In genomic region chr2:65191398-65191797, GRCm38 (mm10) we compare ENCODE assay signal across 14 mouse cellular contexts. TPM values are rescaled to one million over a fixed set of nuclear protein-coding genes. Genes with fewer than 3 reads are reported as not detected.
DNase-seq lines count a peak whose midpoint lies in the region; ATAC-seq and TF ChIP-seq lines count a peak whose summit lies in the region.
"Had no signal": no experiment of that assay in that cellular context is flagged by ENCODE, and none has a peak within 500 bp of the region (broad histone marks: within the 10 kb centered on the region; RNA-seq: fewer than 3 reads in every experiment).

No protein-coding gene starts in this region.

- no peak overlapping the region for H3K4me2 ChIP-seq in intestine, embryonic 15.5 days (replicated peaks)
- H3K4me2 ChIP-seq in stomach, postnatal 0 days (replicated peaks; ENCODE audit: low read depth): no peak overlapping the region
- no peak overlapping the region for H3K4me2 ChIP-seq in hindbrain, embryonic 12.5 days (replicated peaks)
- H3K4me2 ChIP-seq: embryonic facial prominence, embryonic 13.5 days; hindbrain, embryonic 15.5 days; liver, embryonic 13.5 days had no signal

- H3K27me3 ChIP-seq in intestine, embryonic 15.5 days (replicated peaks): no peaks in the 10 kb centered on the region
- H3K27me3 ChIP-seq in stomach, postnatal 0 days (ENCODE audit: control insufficient read depth, insufficient read depth, low read length): no peaks in the 10 kb centered on the region
- no peaks in the 10 kb centered on the region for H3K27me3 ChIP-seq in hindbrain, embryonic 12.5 days
- H3K27me3 ChIP-seq: embryonic facial prominence, embryonic 13.5 days; hindbrain, embryonic 15.5 days; liver, embryonic 13.5 days had no signal

- TF ChIP-seq CTCF in layer of hippocampus, adult 2 months (conservative IDR thresholded peaks at IDR 0.05): no peak
- TF ChIP-seq CTCF in stomach, postnatal 0 days (IDR thresholded peaks at IDR 0.05; ENCODE audit: low read depth): no peak

- peak; percentile 81 for ATAC-seq in intestine, embryonic 15.5 days
- ATAC-seq in stomach, postnatal 0 days (ENCODE audit: low FRiP score, low TSS enrichment): peak; percentile 67
- no peak for ATAC-seq in hindbrain, embryonic 12.5 days (ENCODE audit: low FRiP score)

- WGBS in intestine, embryonic 15.5 days: 23% methylated on average over 7 of the region's 7 CpGs
- 32% methylated on average over 7 of the region's 7 CpGs for WGBS in stomach, postnatal 0 days
- 76% methylated on average over 7 of the region's 7 CpGs for WGBS in hindbrain, embryonic 12.5 days

- TF ChIP-seq EP300 in stomach, postnatal 0 days (optimal IDR thresholded peaks at IDR 0.05): no peak

- H3K4me1 ChIP-seq in intestine, embryonic 15.5 days (replicated peaks): peaks cover 15% of the 10 kb centered on the region
- peaks cover 2% of the 10 kb centered on the region for H3K4me1 ChIP-seq in stomach, postnatal 0 days (replicated peaks; ENCODE audit: control insufficient read depth, insufficient read depth)
- H3K4me1 ChIP-seq in hindbrain, embryonic 12.5 days: no peaks in the 10 kb centered on the region
- H3K4me1 ChIP-seq: hindbrain, embryonic 15.5 days had no signal

- no peaks in the 10 kb centered on the region for H3K36me3 ChIP-seq in intestine, embryonic 15.5 days
- no peaks in the 10 kb centered on the region for H3K36me3 ChIP-seq in stomach, postnatal 0 days (ENCODE audit: control insufficient read depth, insufficient read depth, low read length)
- H3K36me3 ChIP-seq in hindbrain, embryonic 12.5 days: no peaks in the 10 kb centered on the region
- H3K36me3 ChIP-seq: embryonic facial prominence, embryonic 13.5 days; hindbrain, embryonic 15.5 days; liver, embryonic 13.5 days had no signal

- H3K9me3 ChIP-seq in intestine, embryonic 15.5 days: no peaks in the 10 kb centered on the region
- no peaks in the 10 kb centered on the region for H3K9me3 ChIP-seq in stomach, postnatal 0 days (ENCODE audit: control insufficient read depth, low read length)
- H3K9me3 ChIP-seq in hindbrain, embryonic 12.5 days (replicated peaks): no peaks in the 10 kb centered on the region
- H3K9me3 ChIP-seq: embryonic facial prominence, embryonic 13.5 days; hindbrain, embryonic 15.5 days; liver, embryonic 13.5 days had no signal

- H3K27ac ChIP-seq in layer of hippocampus, adult 2 months: peak overlapping the region; percentile 48; the same call in 1 of the 2 replicates
- H3K27ac ChIP-seq in intestine, embryonic 15.5 days: no peak overlapping the region
- H3K27ac ChIP-seq in stomach, postnatal 0 days (replicated peaks): no peak overlapping the region
- no peak overlapping the region for H3K27ac ChIP-seq in hindbrain, embryonic 12.5 days
- H3K27ac ChIP-seq: embryonic facial prominence, embryonic 13.5 days; hindbrain, embryonic 15.5 days; liver, embryonic 13.5 days had no signal

- no peak overlapping the region for H3K4me3 ChIP-seq in layer of hippocampus, adult 2 months
- no peak overlapping the region for H3K4me3 ChIP-seq in intestine, embryonic 15.5 days (replicated peaks)
- no peak overlapping the region for H3K4me3 ChIP-seq in stomach, postnatal 0 days (ENCODE audit: low read depth, low read length)
- H3K4me3 ChIP-seq in hindbrain, embryonic 12.5 days: no peak overlapping the region
- H3K4me3 ChIP-seq: embryonic facial prominence, embryonic 13.5 days; hindbrain, embryonic 15.5 days; liver, embryonic 13.5 days had no signal

- peak; percentile 46 to 75 for DNase-seq in adrenal gland, adult (ENCODE audit: inconsistent age in 2 of 2, low spot score in 1 of 2)
- no peak for DNase-seq in adrenal gland, adult 8-10 months
- DNase-seq in layer of hippocampus, adult 2 months (ENCODE audit: low spot score in 2 of 2): no peak
- no peak for DNase-seq in layer of hippocampus, adult 9-11 months
- DNase-seq in stomach, postnatal 0 days (ENCODE audit: low spot score): no peak
- no peak for DNase-seq in right cerebral cortex, adult 18-20 months
- DNase-seq: cerebellum, postnatal 14 days; left cerebral cortex, postnatal 4 days; liver, embryonic 13.5 days; right cerebral cortex, postnatal 4 days had no signal

- no peak overlapping the region for H3K9ac ChIP-seq in intestine, embryonic 15.5 days
- no peak overlapping the region for H3K9ac ChIP-seq in stomach, postnatal 0 days (ENCODE audit: low read length)
- no peak overlapping the region for H3K9ac ChIP-seq in hindbrain, embryonic 12.5 days
- H3K9ac ChIP-seq: embryonic facial prominence, embryonic 13.5 days; hindbrain, embryonic 15.5 days; liver, embryonic 13.5 days had no signal

RNA-seq across cellular contexts. Expression of gene Cobll1, which starts 47.8 kb away (rescaled TPM):
- 100 to 1,000 TPM; 247 to 481 (median 339) TPM for total RNA-seq in adrenal gland, adult 8-10 months (2022)
- total RNA-seq in layer of hippocampus, adult 2 months (2021): 1 to 10 TPM; 6.8 to 8.5 TPM
- polyA plus RNA-seq in intestine, embryonic 15.5 days (2015; fragmentation: Nextera tagmentation; extraction: Ambion mirVana): 19.9 and 21.9 TPM in 2 replicates
- 9.3 and 10.3 TPM in 2 replicates for polyA plus RNA-seq in stomach, postnatal 0 days (2015; fragmentation: Nextera tagmentation; extraction: Ambion mirVana)
- 2.8 and 3.5 TPM in 2 replicates for polyA plus RNA-seq in hindbrain, embryonic 12.5 days (2016; fragmentation: Nextera tagmentation; extraction: Ambion mirVana)

Comparison
In these comparisons a context has a peak if more than half of its experiments do, and no peak if none do; other contexts are left out.
1. DNase-seq: peak in adrenal gland, adult (2 of 2); none in adrenal gland, adult 8-10 months (single experiment), layer of hippocampus, adult 2 months (0 of 2), layer of hippocampus, adult 9-11 months (single experiment), stomach, postnatal 0 days (single experiment) and right cerebral cortex, adult 18-20 months (single experiment).